Mouse (Mus musculus) inflammation-experienced regulatory T-cells, adult 6 months (primary cell): Measurements from ENCODE around the gene Mmp15. TPM values are rescaled to one million over a fixed set of nuclear protein-coding genes. Genes with fewer than 3 reads are reported as not detected.

ENCODE experiments used
- polyA plus RNA-seq, 3 experiments: library from polyadenylated mRNA; unstranded; fragments of 100-300 nt; shearing (Covaris generic); gene quantifications; one replicate each; pipeline ENCODE4 v1.2.1; 2017

The Mmp15 gene
- polyA plus RNA-seq, 3 experiments from 2014 or later, result 0.53 to 1.3 (median 0.63) TPM

Other genes starting within 250 kb of the Mmp15 start
- gene Kifc3, start 149.5 kb upstream of the Mmp15 start, polyA plus RNA-seq, result 1 to 10 TPM in 1 of 3 experiments, under 1 TPM in 1, not detected in 1; 0.40 to 1.1 TPM
- gene Cngb1, start 45.7 kb upstream of the Mmp15 start, polyA plus RNA-seq, result under 1 TPM in 1 of 3 experiments, not detected in 2; 0.32 TPM
- gene Tepp, start 41.7 kb upstream of the Mmp15 start, polyA plus RNA-seq, result not detected
- 1 to 10 TPM; 3.1 to 4.2 (median 3.6) TPM for gene Zfp319, start 20.3 kb upstream of the Mmp15 start, polyA plus RNA-seq
- gene Usb1, start 20.0 kb upstream of the Mmp15 start, polyA plus RNA-seq, result 10 to 100 TPM; 59.7 to 62.9 (median 59.7) TPM
- 10 to 100 TPM; 55.7 to 72.2 (median 70.1) TPM for gene Cfap20, start 82.6 kb downstream of the Mmp15 start, polyA plus RNA-seq
- 10 to 100 TPM; 10.6 to 16.8 (median 12.5) TPM for gene Csnk2a2, start 137.8 kb downstream of the Mmp15 start, polyA plus RNA-seq
- not detected for gene Ccdc113, start 181.8 kb downstream of the Mmp15 start, polyA plus RNA-seq
- gene Prss54, start 224.1 kb downstream of the Mmp15 start, polyA plus RNA-seq, result not detected